Mouse (Mus musculus) erythroblast, embryonic 14.5 days (primary cell): ENCODE results near the gene Cux1.

Experiments
- GATA1 ChIP-seq: IDR thresholded peaks from 2 replicates; pipeline ENCODE4 v1.6.1; 2012; ENCODE audit warnings: low read length, inconsistent platforms, mixed read lengths
- TAL1 ChIP-seq: IDR thresholded peaks from 3 replicates; pipeline ENCODE4 v1.6.1; 2012; ENCODE audit warnings: low read length, inconsistent platforms, mixed read lengths

GRCm38 (mm10) chr5:136386757-136387156, 180.5 kb downstream of the Cux1 start:
- TF ChIP-seq GATA1 (no peak), TAL1 (no peak)
